Mouse (Mus musculus): ENCODE data around the gene Pank2. TPM values are rescaled to one million over a fixed set of nuclear protein-coding genes. Genes with fewer than 3 reads are reported as not detected.

Pank2 gene
- polyA plus RNA-seq, 1 experiment = 36.7 TPM

DNA sequence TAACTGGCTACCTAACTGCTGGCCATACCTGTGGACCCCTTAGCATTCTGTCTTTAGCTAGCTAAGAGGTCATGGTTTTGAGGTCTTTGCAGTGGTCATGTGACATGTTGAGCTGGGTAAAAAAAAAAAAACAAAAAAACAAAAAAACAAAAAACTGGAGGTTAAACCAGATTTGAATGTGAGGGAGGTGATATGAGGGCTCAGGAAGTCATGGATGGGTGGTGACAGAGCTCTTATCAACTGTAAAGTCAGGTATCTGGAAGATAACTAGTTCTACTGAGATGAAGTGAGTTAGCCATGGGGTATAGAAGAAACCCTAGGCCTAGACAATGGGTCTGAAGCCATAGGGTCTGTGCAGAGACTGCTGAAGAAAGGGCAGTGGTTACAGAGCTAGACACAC, 20.1 kb upstream of the Pank2 start:
- TF ChIP-seq CTCF (IDR thresholded peaks at IDR 0.05; ENCODE audit: borderline replicate concordance, insufficient read depth, low read depth, low read length) = no peak
- TF ChIP-seq POLR2A (IDR thresholded peaks at IDR 0.05; ENCODE audit: borderline replicate concordance, insufficient read depth, low read length) = no peak
- H3K27me3 ChIP-seq (ENCODE audit: control insufficient read depth, insufficient read depth, low read length) = no peaks in the 10 kb centered on the region
- DNase-seq = no peak
- no peaks in the 10 kb centered on the region for H3K4me1 ChIP-seq (ENCODE audit: control insufficient read depth, insufficient read depth, low read length)
- H3K4me3 ChIP-seq (replicated peaks; ENCODE audit: insufficient read depth, low read depth, low read length) = no peak overlapping the region
- no peak overlapping the region for H3K27ac ChIP-seq (ENCODE audit: insufficient read depth, low read length)

GRCm38 (mm10) chr2:131242929-131243328, 19.4 kb upstream of the Pank2 start:
- 92% methylated on average over 7 of the region's 7 CpGs for WGBS
- no peak overlapping the region for H3K27ac ChIP-seq (ENCODE audit: insufficient read depth, low read length)
- no peak for TF ChIP-seq CTCF (IDR thresholded peaks at IDR 0.05; ENCODE audit: borderline replicate concordance, insufficient read depth, low read depth, low read length)
- TF ChIP-seq POLR2A (IDR thresholded peaks at IDR 0.05; ENCODE audit: borderline replicate concordance, insufficient read depth, low read length) = no peak

DNA sequence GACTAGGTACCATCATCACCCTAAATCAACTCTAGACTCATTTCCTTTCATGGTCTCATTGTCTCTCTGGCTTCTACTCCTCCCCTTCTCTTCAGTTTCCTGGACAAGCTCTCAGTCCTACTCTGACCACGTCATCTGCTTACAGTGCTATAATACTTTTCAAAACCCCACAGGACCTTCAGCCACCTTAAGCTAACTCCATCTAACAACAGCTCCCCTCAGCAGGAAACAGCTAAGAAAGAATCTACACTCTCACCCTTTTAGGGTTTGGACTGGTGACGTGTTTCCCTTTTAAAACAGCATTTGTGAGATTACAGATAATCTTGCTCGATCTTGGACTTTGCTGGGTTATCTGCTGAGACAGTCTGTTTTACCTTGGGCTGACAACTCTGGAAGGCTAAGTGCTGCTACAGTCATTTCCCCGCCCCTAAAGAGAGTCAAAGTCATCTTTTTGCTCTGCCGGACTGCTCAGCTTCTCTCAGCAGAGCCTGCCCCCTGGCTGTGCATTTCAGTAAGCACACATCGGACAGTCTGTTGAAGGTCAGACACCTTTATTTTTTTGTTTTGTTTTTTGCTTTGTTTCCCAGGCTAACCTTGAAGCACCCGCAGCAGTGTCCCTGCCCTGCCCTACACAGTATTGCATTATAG, 8.5 kb upstream of the Pank2 start:
- DNase-seq = peak; percentile 31 to 32
- no peak for TF ChIP-seq POLR2A (IDR thresholded peaks at IDR 0.05; ENCODE audit: borderline replicate concordance, insufficient read depth, low read length)
- peak; percentile 61 for TF ChIP-seq CTCF (IDR thresholded peaks at IDR 0.05; ENCODE audit: borderline replicate concordance, insufficient read depth, low read depth, low read length)
- 29% methylated on average over 7 of the region's 7 CpGs for WGBS
- H3K4me3 ChIP-seq (replicated peaks; ENCODE audit: insufficient read depth, low read depth, low read length) = no peak overlapping the region
- H3K27me3 ChIP-seq (ENCODE audit: control insufficient read depth, insufficient read depth, low read length) = no peaks in the 10 kb centered on the region
- no peak overlapping the region for H3K27ac ChIP-seq (ENCODE audit: insufficient read depth, low read length)
- H3K4me1 ChIP-seq (ENCODE audit: control insufficient read depth, insufficient read depth, low read length) = no peaks in the 10 kb centered on the region

More at GRCm38 (mm10) chr2:131242929-131243328, 19.4 kb upstream of the Pank2 start:
- DNase-seq = no peak
- H3K4me3 ChIP-seq (replicated peaks; ENCODE audit: insufficient read depth, low read depth, low read length) = no peak overlapping the region
- H3K4me1 ChIP-seq (ENCODE audit: control insufficient read depth, insufficient read depth, low read length) = no peaks in the 10 kb centered on the region
- no peaks in the 10 kb centered on the region for H3K27me3 ChIP-seq (ENCODE audit: control insufficient read depth, insufficient read depth, low read length)

DNA sequence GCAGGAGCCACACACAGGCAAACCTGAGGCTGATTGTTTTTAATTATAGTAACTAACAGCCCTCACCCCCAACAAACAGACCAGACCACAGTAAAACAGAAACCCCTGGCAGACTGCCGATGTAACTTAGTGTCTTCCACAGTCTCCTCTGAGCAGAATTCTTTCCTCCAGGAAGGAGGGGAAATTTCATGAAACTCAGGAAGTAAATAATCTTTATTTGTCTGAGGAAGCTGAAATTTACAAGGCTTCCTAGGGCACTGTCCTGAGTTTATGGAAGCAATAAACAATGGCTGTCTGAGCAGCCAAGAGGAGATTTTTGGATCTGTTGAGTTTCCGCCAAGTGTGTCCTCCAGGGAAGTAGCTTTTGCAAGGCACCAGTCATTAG, 8.0 kb upstream of the Pank2 start:
- no peak overlapping the region for H3K27ac ChIP-seq (ENCODE audit: insufficient read depth, low read length)
- no peak overlapping the region for H3K4me3 ChIP-seq (replicated peaks; ENCODE audit: insufficient read depth, low read depth, low read length)
- TF ChIP-seq POLR2A (IDR thresholded peaks at IDR 0.05; ENCODE audit: borderline replicate concordance, insufficient read depth, low read length) (no peak), CTCF (IDR thresholded peaks at IDR 0.05; ENCODE audit: borderline replicate concordance, insufficient read depth, low read depth, low read length) (no peak)
- 60% methylated on average over 2 of the region's 2 CpGs for WGBS
- DNase-seq = no peak
- H3K4me1 ChIP-seq (ENCODE audit: control insufficient read depth, insufficient read depth, low read length) = no peaks in the 10 kb centered on the region
- no peaks in the 10 kb centered on the region for H3K27me3 ChIP-seq (ENCODE audit: control insufficient read depth, insufficient read depth, low read length)

DNA sequence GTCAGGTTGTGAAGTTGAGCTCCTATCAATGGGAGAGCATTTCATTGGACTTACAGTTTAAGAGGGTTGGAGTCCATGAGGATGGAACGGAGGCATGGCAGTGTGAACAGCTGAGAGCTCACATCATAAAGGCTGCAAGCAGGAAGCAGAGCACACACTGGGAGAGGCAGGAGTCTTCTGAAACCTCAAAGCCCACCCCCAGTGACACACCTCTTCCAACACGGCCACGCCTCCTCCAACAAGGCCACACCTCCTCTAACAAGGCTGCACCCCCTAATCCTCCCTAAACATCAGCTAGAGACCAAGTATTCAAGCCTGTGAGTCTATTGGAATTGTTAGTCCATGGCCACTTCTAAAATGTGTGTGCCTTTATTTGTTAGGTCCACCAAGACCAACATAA, 6.6 kb upstream of the Pank2 start:
- TF ChIP-seq POLR2A (IDR thresholded peaks at IDR 0.05; ENCODE audit: borderline replicate concordance, insufficient read depth, low read length) (no peak), CTCF (IDR thresholded peaks at IDR 0.05; ENCODE audit: borderline replicate concordance, insufficient read depth, low read depth, low read length) (no peak)
- no peaks in the 10 kb centered on the region for H3K27me3 ChIP-seq (ENCODE audit: control insufficient read depth, insufficient read depth, low read length)
- H3K27ac ChIP-seq (ENCODE audit: insufficient read depth, low read length) = no peak overlapping the region
- no peak overlapping the region for H3K4me3 ChIP-seq (replicated peaks; ENCODE audit: insufficient read depth, low read depth, low read length)
- DNase-seq = no peak
- H3K4me1 ChIP-seq (ENCODE audit: control insufficient read depth, insufficient read depth, low read length) = no peaks in the 10 kb centered on the region
- WGBS = 59% methylated on average over 3 of the region's 3 CpGs

DNA sequence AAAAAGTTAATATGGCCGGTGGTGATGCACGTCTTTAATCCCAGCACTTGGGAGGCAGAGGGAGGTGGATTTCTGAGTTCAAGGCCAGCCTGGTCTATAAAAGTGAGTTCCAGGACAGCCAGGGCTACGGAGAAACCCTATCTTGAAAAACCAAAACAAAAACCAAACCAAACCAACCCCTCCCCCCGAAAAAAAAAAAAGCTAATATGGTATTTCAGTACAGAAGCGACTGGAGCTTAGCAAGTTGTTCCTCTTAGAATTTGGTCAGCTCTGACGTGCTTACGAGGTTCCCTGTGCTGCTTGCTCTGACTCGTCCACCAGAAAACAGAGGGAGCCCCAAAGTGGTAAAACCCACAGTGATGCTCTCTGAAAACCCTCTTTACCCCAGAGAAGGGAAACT, 3.6 kb upstream of the Pank2 start:
- Histone ChIP-seq H3K4me3 (replicated peaks; ENCODE audit: insufficient read depth, low read depth, low read length) (no peak overlapping the region), H3K27me3 (ENCODE audit: control insufficient read depth, insufficient read depth, low read length) (no peaks in the 10 kb centered on the region), H3K27ac (ENCODE audit: insufficient read depth, low read length) (no peak overlapping the region), H3K4me1 (ENCODE audit: control insufficient read depth, insufficient read depth, low read length) (no peaks in the 10 kb centered on the region)
- no peak for DNase-seq
- 79% methylated on average over 8 of the region's 8 CpGs for WGBS
- no peak for TF ChIP-seq POLR2A (IDR thresholded peaks at IDR 0.05; ENCODE audit: borderline replicate concordance, insufficient read depth, low read length)
- TF ChIP-seq CTCF (IDR thresholded peaks at IDR 0.05; ENCODE audit: borderline replicate concordance, insufficient read depth, low read depth, low read length) = no peak

DNA sequence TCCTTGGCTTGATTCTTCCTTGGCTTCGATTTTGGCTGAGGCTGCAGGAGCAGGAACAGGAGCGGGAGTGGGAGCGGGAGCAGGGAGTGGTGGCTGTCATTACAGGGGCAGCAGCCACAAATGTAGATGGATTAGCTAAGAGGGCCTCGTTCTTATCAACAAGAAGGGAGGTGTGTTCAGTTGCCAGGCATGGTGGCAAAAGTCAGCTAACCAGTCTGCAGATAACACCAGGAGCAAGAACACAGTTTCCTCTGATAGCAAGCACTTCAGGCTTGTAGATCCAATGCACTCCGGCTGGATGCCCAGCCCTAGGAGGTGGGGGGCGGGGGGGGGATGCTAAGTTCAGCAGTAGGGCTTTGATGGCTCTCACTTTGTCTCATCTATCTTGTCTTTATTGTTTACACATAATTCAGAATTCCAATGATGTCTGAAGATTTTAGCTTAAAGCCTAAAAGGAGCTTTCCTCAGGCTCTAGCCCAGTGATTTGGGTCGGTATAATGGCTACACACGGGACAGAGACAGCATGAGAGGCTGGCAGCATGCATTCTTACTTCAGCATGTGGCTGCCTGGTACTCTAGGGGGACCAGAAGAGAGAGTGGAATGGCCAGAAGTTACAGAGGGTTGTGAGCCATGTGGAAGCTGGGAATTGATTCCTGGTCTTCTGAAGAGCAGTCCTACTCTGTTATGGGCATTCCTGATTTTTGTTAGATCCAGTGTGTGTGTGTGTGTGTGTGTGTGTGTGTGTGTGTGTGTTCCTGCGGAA, 1.6 kb upstream of the Pank2 start:
- WGBS = 51% methylated on average over 9 of the region's 9 CpGs
- Histone ChIP-seq H3K4me3 (replicated peaks; ENCODE audit: insufficient read depth, low read depth, low read length) (no peak overlapping the region), H3K4me1 (ENCODE audit: control insufficient read depth, insufficient read depth, low read length) (no peaks in the 10 kb centered on the region; the same call in 1 of the 2 replicates), H3K27me3 (ENCODE audit: control insufficient read depth, insufficient read depth, low read length) (no peaks in the 10 kb centered on the region), H3K27ac (ENCODE audit: insufficient read depth, low read length) (no peak overlapping the region)
- no peak for DNase-seq
- TF ChIP-seq POLR2A (IDR thresholded peaks at IDR 0.05; ENCODE audit: borderline replicate concordance, insufficient read depth, low read length) (no peak), CTCF (IDR thresholded peaks at IDR 0.05; ENCODE audit: borderline replicate concordance, insufficient read depth, low read depth, low read length) (no peak)
